Mouse (Mus musculus): ENCODE measurements around the gene H3f3b.
"Not testable (repeated sequence)": the region's sequence is repeated elsewhere in the genome, so short reads cannot be mapped to it uniquely, and the experiment has no call there.

The H3f3b gene

DNA sequence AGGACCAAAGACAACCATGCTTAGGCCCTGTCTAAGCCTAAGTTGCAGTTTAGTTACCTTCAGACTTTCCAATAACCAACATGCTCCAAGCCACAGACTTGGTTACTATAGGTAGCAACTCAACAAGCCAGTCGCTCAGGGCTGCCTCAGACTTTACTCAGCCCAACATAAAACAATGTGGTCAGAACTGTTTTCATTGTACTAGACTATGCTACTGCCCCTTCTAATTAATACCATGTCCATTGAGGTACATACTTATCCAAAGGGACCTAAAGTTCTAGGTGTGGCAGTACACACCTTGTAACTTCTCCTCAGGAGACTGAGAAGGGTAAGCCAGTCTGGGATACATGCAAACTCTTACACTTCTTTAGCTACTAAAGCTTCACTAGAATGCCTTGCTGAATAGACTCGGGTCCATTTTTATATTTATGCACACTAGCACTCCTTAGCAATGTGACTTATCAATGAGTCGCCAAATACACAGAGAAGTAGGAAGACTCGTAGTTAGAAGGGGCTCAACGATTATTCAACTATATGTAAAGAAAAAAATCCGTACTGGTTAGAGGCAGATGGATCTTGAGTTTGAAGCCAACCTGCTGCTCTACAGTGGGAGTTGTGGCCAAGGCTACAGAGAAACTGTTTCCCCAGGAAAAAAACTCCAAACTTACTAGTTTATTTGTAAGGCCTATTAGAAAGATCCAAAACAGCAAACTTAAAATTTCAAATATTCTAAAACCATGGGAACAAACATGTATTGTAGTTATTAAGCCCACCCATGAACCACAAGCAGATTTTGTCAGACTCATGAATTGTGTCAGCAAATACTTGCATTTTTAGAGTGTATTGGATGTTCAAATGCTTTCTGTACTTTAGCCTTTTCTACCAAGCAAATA, 6.2 kb downstream of the H3f3b start:
- DNase-seq (ENCODE audit: low spot score), result no peak

DNA sequence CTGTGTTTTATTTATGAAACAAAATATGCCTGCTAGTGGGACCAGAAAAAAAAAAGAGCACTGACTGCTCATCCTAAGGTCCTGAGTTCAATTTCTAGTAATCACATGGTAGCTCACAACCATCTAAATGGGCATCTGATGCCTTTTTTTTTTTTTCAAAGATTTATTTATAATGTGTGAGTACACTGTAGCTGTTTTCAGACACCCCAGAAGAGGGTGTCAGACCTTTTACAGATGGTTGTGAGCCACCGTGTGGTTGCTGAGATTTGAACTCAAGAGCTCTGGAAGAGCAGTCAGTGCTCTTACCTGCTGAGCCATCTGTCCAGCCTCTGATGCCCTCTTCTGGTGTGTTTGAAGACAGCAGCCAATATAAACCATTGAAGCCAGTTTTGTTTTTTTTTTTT, 7.2 kb downstream of the H3f3b start:
- DNase-seq (ENCODE audit: low spot score), result no peak

DNA sequence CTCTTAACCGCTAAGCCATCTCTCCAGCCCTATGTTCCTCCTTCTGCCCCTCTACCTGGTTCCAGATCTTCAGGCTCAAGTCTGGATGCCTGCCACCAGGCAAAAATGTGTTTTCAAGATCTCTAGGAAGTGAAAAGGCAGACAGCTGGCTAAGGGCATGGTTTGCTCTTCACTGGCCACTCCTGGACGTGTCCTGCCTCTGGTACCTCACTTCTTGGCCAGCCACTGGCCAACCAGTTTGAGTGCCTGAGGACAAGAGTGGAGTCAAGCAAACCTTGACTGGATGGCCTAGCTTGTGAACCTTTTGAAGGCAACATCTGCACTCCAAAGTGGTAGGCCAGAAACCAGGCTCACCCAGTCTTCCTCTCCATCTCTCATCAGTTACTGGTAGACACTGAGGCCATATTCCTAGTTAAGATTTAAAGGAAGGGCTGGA, 7.8 kb downstream of the H3f3b start:
- no peak for DNase-seq (ENCODE audit: low spot score)

- no peak for DNase-seq (ENCODE audit: low spot score)
Measured at GRCm38 (mm10) chr11:116019360-116019791, 8.4 kb downstream of the H3f3b start.

GRCm38 (mm10) chr11:116018867-116019266, 8.9 kb downstream of the H3f3b start:
- not testable (repeated sequence) for DNase-seq (ENCODE audit: low spot score)

DNA sequence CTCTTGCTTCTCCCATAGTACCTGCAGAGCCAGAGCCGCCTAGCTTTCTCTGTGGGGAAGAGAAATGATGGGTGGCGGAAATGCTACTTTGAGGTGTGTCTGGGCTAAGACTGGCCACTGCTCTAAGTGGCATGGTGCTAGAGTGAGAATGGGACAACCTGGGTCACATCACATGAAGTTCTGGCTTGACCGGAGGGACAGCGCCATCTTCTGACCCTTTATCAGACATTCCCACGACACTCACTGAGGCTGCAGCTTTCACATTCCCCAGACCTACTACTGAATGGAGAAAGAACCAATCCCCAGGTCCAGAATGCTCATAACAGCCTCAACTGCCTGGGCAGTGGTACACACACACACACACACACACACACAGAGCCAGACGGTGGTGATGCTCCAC, 9.7 kb downstream of the H3f3b start:
- no peak for DNase-seq (ENCODE audit: low spot score)

GRCm38 (mm10) chr11:116014821-116015220, 12.9 kb downstream of the H3f3b start:
- no peak for DNase-seq (ENCODE audit: low spot score)

DNA sequence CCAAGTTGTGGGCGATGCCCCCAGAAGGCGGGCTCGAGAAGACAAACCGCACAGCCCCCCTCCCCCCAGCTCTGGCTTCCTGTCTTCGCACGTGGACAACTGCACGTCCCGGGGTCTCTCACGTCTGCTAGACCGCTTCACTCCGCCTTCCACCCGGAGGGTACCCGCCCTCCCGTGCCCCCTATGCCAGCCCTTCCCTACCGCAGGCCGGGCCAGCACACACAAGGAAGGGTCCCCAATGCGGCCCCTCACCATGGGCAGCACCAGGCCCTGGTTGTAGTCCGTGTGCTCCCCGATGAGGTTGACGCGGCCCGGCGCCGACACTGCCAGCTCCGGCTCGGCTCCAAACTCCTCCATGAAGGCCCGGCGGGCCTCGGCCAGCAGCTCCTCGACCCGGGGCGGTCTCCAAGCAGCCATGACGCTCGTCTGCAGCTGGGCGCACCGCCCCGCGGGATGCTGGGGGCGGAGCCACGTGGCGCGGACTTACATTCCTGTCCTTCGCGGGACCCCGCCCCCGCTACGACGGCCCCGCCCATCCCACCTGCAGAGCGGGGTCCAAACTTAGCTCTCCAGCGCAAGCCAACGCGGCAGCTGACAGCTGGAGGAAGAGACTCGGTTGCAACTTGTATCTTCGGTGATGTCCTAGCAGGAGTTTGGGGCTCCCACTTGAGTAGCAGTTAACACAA, 15.4 kb downstream of the H3f3b start, which contains the start of gene Galk1:
Gene Galk1, minus strand, starts transcription at position 458 of the 686 bp plus-strand sequence.
- DNase-seq (ENCODE audit: low spot score), result peak; percentile 65

- DNase-seq (ENCODE audit: low spot score), result no peak
Measured at GRCm38 (mm10) chr11:116011529-116012261, 16.1 kb downstream of the H3f3b start.

- no peak for DNase-seq (ENCODE audit: low spot score)
Measured at GRCm38 (mm10) chr11:116010948-116011347, 16.8 kb downstream of the H3f3b start.

- DNase-seq (ENCODE audit: low spot score), result no peak
Measured at GRCm38 (mm10) chr11:116010146-116010545, 17.6 kb downstream of the H3f3b start.

DNA sequence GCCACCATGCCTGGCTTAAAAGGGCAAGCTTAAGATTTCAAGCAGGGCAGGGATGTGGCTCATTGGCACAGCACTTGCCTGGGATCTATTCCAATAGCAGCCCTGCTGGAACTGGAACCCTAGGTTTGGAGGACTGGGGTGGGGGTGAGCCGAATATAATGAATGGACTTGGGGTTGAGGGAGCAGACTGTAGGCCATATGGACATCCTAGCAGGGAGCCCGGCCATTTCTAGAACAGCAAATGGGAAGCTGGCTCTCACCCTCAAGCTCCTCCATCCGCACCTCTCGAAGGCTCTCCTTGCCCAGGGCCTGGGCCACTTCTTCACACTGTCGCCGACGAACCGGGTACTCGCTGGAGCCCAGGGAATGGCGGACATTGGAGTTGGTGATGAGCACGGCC, 18.1 kb downstream of the H3f3b start:
- no peak for DNase-seq (ENCODE audit: low spot score)

- no peak for DNase-seq (ENCODE audit: low spot score)
Measured at GRCm38 (mm10) chr11:116008832-116009375, 18.9 kb downstream of the H3f3b start.

- no peak for DNase-seq (ENCODE audit: low spot score)
Measured at GRCm38 (mm10) chr11:116008411-116008810, 19.4 kb downstream of the H3f3b start.

DNA sequence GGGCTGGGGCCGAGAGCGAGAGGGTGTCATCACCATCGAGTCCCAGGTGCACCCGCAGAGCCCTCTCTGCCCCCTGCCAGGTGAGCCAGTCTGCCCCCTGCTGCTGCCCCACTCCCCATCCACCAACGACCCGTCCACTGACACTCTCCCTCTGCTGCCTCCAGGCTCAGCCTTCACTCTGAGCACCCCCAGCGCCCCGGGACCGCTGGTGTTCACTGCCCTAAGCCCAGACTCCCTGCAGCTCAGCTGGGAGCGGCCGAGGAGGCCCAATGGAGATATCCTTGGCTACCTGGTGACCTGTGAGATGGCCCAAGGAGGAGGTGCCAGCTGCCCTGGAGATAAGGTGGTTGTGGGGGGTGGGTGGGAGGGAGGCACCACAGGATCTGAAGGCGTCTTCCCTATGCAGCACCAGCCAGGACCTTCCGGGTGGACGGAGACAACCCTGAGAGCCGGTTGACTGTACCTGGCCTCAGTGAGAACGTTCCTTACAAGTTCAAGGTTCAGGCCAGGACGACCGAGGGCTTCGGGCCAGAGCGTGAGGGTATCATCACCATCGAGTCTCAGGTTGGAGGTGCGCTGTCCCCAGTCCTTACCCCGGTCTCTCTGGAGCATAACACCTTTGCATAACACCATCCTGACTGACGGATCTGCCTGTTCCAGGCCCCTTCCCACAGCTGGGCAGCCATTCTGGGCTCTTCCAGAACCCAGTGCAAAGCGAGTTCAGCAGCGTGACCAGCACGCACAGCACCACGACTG, 20.5 kb downstream of the H3f3b start:
- DNase-seq (ENCODE audit: low spot score), result no peak

DNA sequence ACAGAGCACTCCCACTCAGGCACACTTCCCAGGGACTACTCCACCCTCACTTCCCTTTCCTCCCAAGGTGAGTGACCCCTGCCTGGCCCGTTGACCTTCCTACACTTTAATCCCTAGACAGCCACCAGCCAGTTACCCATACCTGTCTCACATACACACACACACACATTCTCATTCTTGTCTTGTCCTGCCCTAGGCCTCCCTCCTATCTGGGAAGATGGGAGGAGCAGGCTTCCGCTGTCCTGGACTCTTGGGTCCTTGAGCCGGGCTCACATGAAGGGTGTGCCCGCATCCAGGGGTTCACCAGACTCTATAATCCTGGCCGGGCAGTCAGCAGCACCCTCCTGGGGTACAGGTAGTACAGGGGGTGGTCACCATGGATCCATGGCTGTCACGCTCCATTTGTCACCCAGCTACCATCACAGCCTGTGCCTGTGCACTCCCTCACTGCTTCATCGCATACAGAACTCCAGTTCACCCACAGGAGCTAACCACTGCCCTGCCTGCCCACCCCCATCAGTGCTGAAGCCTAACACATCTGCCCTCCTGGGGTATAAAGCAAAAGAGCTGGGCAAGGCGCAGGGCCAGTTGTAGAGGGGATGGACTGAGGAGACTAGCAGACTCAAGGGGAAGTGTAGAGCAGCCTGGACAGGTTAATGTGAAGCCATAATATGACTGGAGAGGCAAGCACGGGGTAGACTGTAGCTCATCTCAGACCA, 21.9 kb downstream of the H3f3b start:
- no peak for DNase-seq (ENCODE audit: low spot score)

GRCm38 (mm10) chr11:116004840-116005700, 22.7 kb downstream of the H3f3b start:
- peak; percentile 51 for DNase-seq (ENCODE audit: low spot score)

- no peak for DNase-seq (ENCODE audit: low spot score)
Measured at GRCm38 (mm10) chr11:116004186-116004823, 23.5 kb downstream of the H3f3b start.

DNA sequence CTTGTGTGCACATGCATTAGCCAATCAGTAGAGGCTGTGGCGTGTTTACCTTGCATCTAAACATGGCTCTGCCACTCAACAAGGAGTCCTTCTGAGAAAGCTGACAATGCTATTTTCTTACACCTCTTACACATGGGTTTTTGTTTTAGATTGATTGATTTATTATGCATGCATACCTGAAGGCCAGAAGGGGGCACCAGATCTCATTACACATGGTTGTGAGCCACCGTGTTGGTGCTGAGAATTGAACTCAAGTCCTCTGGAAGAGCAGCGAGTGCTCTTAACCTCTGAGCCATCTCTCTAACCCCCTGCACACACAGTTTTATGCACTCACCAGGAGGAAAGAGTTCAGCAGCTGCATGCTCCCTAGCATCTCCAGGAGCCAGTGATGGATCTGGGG, 24.9 kb downstream of the H3f3b start:
- no peak for DNase-seq (ENCODE audit: low spot score)
